Mouse (Mus musculus): ENCODE results near the gene Golm1. TPM values are rescaled to one million over a fixed set of nuclear protein-coding genes. Genes with fewer than 3 reads are reported as not detected.
"Not testable (repeated sequence)": the region's sequence is repeated elsewhere in the genome, so short reads cannot be mapped to it uniquely, and the experiment has no call there.

Golm1 gene
- total RNA-seq, 1 experiment from 2014 or later: 42.8 TPM

DNA sequence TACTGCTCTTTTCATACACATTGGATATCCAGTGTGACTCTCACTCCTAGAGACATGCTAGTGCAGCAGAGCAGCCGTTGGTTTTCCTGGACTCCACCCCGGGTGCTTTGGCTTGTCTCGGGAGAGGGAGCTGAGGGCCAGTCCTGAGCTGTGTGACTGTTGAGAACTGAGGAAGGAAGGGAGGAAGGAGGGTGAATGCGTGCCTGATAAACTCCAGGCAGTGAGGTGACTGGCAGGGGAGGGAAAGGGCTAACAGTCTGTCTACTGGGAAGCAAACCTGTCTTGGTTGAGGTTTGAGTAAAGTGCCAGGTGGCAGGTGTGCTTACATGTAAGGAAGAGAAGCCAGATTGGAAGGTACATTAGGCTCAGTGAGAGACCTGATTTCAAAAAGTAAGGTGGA is 61.7 kb downstream of the Golm1 start:
- no peak for ATAC-seq (replicated peaks; ENCODE audit: insufficient number of reproducible peaks, low FRiP score, low TSS enrichment, poor library complexity, severe bottlenecking)

GRCm38 (mm10) chr13:59610437-59610836 is 65.2 kb downstream of the Golm1 start:
- no peak for ATAC-seq (replicated peaks; ENCODE audit: insufficient number of reproducible peaks, low FRiP score, low TSS enrichment, poor library complexity, severe bottlenecking)

- no peak for ATAC-seq (replicated peaks; ENCODE audit: insufficient number of reproducible peaks, low FRiP score, low TSS enrichment, poor library complexity, severe bottlenecking)
Measured at GRCm38 (mm10) chr13:59609885-59610284, 65.7 kb downstream of the Golm1 start.

DNA sequence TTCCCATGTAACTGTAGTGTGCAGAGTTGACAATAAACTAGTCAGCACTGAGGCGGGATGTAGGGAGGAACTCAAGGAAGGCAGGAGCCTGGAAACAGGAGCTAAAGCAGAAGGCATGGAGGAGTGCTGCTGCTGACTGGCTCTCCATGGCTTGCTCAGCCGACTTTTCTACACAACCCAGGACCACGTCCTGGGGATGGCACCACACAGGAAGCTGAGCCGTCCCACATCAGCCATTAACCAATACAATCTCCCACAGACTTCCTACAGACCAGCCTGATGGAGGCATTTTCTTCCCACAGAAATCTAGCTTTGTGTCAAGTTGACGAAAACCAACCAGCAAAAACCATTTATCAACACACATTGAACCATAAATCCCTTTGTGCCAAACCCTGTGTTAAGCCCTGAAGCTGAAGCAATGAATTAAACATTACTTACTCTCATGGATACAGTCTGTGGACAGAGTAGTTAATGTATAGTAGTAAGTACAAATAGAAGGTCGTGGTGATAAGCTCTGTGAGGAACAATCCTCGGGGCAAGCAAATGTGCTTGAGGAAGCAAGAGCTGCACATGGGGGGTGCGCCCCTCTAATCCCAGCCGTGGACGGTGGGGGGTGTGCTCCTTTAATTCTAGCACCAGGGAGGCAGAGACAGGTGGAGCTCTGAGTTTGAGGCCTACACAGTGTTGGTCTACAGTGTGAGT is 70.2 kb downstream of the Golm1 start:
- no peak for ATAC-seq (replicated peaks; ENCODE audit: insufficient number of reproducible peaks, low FRiP score, low TSS enrichment, poor library complexity, severe bottlenecking)

GRCm38 (mm10) chr13:59604511-59604910 is 71.1 kb downstream of the Golm1 start:
- ATAC-seq (replicated peaks; ENCODE audit: insufficient number of reproducible peaks, low FRiP score, low TSS enrichment, poor library complexity, severe bottlenecking): no peak

DNA sequence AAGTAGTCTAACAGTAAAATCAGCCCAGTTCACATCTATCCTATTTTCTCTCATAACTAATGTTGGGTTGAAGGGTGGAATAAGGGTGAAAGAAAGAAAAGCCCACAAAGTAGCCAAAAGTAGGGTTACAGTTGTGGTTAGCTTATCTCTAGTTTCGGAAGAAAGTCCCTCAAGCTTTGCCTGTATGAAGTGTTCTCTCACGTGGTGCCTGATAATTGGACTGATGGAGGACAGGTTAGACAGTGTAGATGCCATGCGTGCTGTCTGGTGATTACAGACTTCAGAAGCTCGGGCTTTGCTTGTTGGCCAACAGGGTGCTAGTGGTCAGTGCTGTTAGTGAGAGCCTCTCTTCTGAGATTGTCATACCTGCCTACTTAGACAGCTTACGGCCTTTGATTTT is 72.5 kb downstream of the Golm1 start:
- ATAC-seq (replicated peaks; ENCODE audit: insufficient number of reproducible peaks, low FRiP score, low TSS enrichment, poor library complexity, severe bottlenecking): no peak

DNA sequence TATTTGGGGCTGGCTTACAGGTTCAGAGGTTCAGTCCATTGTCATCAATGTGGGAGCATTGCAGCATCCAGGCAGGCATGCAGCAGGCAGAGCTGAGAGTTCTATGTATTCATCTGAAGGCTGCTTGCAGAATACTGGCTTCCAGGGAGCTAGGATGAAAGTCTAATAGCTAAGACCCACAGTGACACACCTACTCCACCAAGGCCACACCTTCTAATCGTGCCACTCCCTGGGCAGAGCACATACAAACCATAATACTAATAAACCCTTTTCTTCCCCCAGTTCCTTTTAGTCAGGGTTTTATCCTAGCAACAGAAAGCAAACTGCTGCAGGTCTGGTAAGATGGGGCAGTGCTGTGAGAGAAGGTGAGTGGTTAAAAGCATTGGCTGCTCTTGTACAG is 83.0 kb downstream of the Golm1 start:
- ATAC-seq (replicated peaks; ENCODE audit: insufficient number of reproducible peaks, low FRiP score, low TSS enrichment, poor library complexity, severe bottlenecking): no peak

DNA sequence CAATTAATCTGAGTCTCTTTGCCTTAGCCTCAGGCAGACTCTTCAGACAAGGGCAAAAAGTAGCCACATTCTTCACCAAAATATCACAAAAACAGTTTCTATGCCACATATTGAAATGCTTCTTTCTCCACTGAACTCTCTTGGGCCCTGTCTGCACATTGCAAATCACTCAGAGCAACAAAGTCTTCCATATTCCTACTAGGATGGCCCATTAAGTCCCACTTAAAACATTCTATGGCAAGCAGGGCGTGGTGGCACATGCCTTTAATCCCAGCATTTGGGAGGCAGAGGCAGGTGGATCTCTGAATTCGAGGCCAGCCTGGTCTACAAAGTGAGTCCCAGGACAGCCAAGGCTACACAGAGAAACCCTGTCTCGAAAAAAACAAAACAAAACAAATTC is 83.6 kb downstream of the Golm1 start:
- ATAC-seq (replicated peaks; ENCODE audit: insufficient number of reproducible peaks, low FRiP score, low TSS enrichment, poor library complexity, severe bottlenecking): not testable (repeated sequence)

GRCm38 (mm10) chr13:59590691-59591090 is 84.9 kb downstream of the Golm1 start:
- ATAC-seq (replicated peaks; ENCODE audit: insufficient number of reproducible peaks, low FRiP score, low TSS enrichment, poor library complexity, severe bottlenecking): no peak

DNA sequence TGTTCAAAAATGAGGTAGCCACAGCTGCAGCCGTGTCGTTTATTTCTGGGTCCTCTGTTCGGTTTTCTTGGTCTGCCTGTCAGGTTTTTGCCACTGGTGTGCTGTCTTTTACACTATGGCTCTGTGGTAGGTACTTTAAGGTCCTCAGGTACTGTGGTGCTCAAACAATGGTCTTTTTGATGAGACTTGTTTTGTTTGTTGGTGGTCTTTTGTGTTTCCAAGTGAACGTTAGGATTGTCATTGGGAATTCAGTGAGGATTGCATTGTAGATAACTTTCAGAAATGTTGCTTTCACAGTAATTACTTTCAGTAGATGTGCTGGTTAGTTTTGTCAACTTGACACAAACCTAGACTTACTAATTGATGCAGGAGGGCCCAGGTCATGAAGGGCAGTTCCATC is 85.9 kb downstream of the Golm1 start:
- ATAC-seq (replicated peaks; ENCODE audit: insufficient number of reproducible peaks, low FRiP score, low TSS enrichment, poor library complexity, severe bottlenecking): no peak

DNA sequence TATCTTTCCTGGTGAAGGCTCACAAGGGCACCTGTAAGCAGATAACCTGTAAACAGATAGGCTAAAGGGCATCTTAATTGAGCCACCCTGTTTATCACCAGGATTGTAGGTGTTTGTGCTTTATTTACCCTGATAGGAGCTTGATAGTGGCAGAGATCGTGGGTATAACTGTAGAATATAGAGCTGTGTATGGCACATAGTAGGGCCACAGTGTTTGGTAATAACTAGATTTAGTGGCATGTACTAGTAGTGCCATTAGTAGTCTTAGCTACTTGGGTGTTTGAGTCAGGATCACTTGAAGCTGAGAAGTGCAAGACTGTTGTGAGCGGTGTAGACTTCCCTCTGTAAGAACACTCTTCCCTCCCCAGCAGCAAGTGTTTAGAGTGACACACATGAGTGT is 88.4 kb downstream of the Golm1 start:
- ATAC-seq (replicated peaks; ENCODE audit: insufficient number of reproducible peaks, low FRiP score, low TSS enrichment, poor library complexity, severe bottlenecking): no peak

DNA sequence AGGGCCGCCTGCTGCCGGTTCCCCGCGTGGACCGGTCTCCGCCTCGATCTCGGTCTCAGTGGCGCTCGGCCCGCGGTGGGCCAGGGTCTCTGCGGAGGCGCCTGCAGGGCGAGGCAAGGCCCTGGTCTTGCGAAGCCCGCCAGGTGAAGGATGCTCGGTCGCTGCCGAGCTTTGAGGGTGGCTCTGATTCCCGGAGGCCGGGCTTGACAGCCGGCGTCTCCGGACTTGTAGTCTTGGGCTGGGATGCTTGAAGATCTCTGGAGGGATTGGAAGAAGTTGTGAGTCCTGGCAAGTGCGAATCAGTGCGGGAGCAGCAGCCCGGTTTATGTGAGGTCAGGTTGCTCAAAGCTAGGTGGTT is 90.0 kb downstream of the Golm1 start:
- ATAC-seq (replicated peaks; ENCODE audit: insufficient number of reproducible peaks, low FRiP score, low TSS enrichment, poor library complexity, severe bottlenecking): no peak

DNA sequence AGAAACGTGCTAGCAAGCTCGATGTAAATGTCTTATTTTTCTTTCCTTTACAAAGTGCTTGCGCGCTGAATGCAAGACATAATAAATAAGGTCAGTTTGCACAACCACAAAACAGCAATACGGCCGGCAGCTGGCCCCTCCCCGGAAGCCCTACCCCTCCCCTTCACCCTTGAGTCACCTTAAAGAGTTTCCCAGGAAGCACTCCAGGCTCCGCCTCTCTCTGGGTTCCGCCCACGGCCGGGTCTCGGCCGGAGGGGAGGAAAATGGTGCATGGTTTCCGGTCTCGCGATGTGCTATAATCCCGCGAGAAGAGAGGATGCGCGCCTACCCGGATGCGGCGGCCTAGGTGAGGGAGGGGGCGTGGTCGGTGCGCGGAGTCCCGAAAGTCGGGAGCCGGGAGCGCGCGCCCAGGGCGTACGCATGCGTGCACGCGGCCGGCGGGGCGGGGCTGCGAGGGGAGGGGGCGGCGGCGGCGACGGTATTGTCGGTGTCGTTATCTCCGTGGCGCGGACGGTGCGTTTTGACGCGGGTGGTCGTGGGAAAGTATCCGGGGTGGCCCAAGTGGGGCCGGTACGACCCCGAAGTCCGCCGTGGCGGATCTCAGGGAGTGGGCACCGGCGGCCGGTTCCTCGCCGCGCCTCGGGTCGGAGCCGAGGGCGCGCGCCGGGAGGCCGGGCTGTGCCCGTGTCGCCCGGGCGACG is 90.5 kb downstream of the Golm1 start, which contains the start of the genes Agtpbp1 and Naa35:
Gene Agtpbp1 (minus strand): TSS at position 281 of the 701 bp plus-strand sequence.
Gene Naa35 (plus strand): TSS at position 313 of the 701 bp plus-strand sequence.
- peak; percentile 99 for ATAC-seq (replicated peaks; ENCODE audit: insufficient number of reproducible peaks, low FRiP score, low TSS enrichment, poor library complexity, severe bottlenecking)

Other genes with a start within 250 kb of the Golm1 start
- 36.3 to 81.8 TPM (median 81.6 TPM) in 3 replicates for gene Agtpbp1, start 90.6 kb downstream of the Golm1 start, total RNA-seq (2017)
- 23.8 to 64.8 TPM (median 30.9 TPM) in 3 replicates for gene Naa35, start 90.6 kb downstream of the Golm1 start, total RNA-seq (2017)
- gene 4921517D22Rik, start 18.3 kb upstream of the Golm1 start, total RNA-seq (2017): not detected in 3 replicates
- gene Spata31d1a, start 34.5 kb upstream of the Golm1 start, total RNA-seq (2017): not detected in 3 replicates
- 0.19 TPM in 1 of 3 replicates, not detected in the others for gene Spata31d1b, start 36.5 kb upstream of the Golm1 start, total RNA-seq (2017)
- not detected in 3 replicates for gene Spata31d1d, start 55.9 kb upstream of the Golm1 start, total RNA-seq (2017)
- not detected in 3 replicates for gene 1700014D04Rik, start 70.9 kb upstream of the Golm1 start, total RNA-seq (2017)
- gene Isca1, start 94.0 kb upstream of the Golm1 start, total RNA-seq (2017): 57.1 to 69.2 TPM (median 64.4 TPM) in 3 replicates
- gene Gm49354, start 106.4 kb upstream of the Golm1 start, total RNA-seq (2017): 9.7 to 54.7 TPM (median 19.1 TPM) in 3 replicates
- gene Tut7, start 147.3 kb upstream of the Golm1 start, total RNA-seq (2017): 227 to 337 TPM (median 264 TPM) in 3 replicates

All from monocyte, adult 5-6 weeks (primary cell).